Mouse (Mus musculus) B cell, adult 2 months (primary cell): ENCODE data around the gene Gm27021.

Experiments
- DNase-seq, 2 experiments: peaks; one replicate each; pipeline ENCODE4 v3.0.0; 2022

Gene Gm27021

GRCm38 (mm10) chr8:120667561-120668373 lies at the start of gene Gm27021, which contains the start of gene Cox4i1:
Gene Gm27021 (minus strand): TSS chr8:120668079.
Gene Cox4i1 (plus strand): TSS chr8:120668222.
- DNase-seq = peak; percentile 91 to 92

- no peak for DNase-seq
Observed at GRCm38 (mm10) chr8:120715996-120716680, 48.3 kb upstream of the Gm27021 start.

GRCm38 (mm10) chr8:120715200-120715599 lies 47.3 kb upstream of the Gm27021 start:
- DNase-seq = peak; percentile 36 to 43

- DNase-seq = no peak
Observed at GRCm38 (mm10) chr8:120709176-120709575, 41.3 kb upstream of the Gm27021 start.

- DNase-seq = no peak
Observed at GRCm38 (mm10) chr8:120706193-120706592, 38.3 kb upstream of the Gm27021 start.

GRCm38 (mm10) chr8:120705163-120705562 lies 37.3 kb upstream of the Gm27021 start:
- DNase-seq = no peak

- DNase-seq = no peak
Observed at GRCm38 (mm10) chr8:120704203-120704602, 36.3 kb upstream of the Gm27021 start.

GRCm38 (mm10) chr8:120701758-120702465 lies 34.0 kb upstream of the Gm27021 start:
- peak; percentile 91 to 93 for DNase-seq

- no peak for DNase-seq
Observed at GRCm38 (mm10) chr8:120700053-120700452, 32.2 kb upstream of the Gm27021 start.

GRCm38 (mm10) chr8:120699565-120699964 lies 31.7 kb upstream of the Gm27021 start:
- DNase-seq = no peak

- no peak for DNase-seq
Observed at GRCm38 (mm10) chr8:120699079-120699478, 31.2 kb upstream of the Gm27021 start.

- no peak for DNase-seq
Observed at GRCm38 (mm10) chr8:120698426-120698825, 30.5 kb upstream of the Gm27021 start.

GRCm38 (mm10) chr8:120697979-120698272 lies 30.0 kb upstream of the Gm27021 start:
- DNase-seq = peak; percentile 75 to 76

GRCm38 (mm10) chr8:120697154-120697978 lies 29.5 kb upstream of the Gm27021 start:
- DNase-seq = peak in 1 of 2 experiments; percentile 41

- no peak for DNase-seq
Observed at GRCm38 (mm10) chr8:120696401-120697153, 28.7 kb upstream of the Gm27021 start.

GRCm38 (mm10) chr8:120693861-120694493 lies 26.1 kb upstream of the Gm27021 start:
- peak; percentile 51 to 57 for DNase-seq

GRCm38 (mm10) chr8:120692934-120693333 lies 25.1 kb upstream of the Gm27021 start:
- DNase-seq = no peak

- no peak for DNase-seq
Observed at GRCm38 (mm10) chr8:120688511-120688910, 20.6 kb upstream of the Gm27021 start.

- no peak for DNase-seq
Observed at GRCm38 (mm10) chr8:120687786-120688185, 19.9 kb upstream of the Gm27021 start.

GRCm38 (mm10) chr8:120686576-120686975 lies 18.7 kb upstream of the Gm27021 start:
- no peak for DNase-seq

- DNase-seq = peak in 1 of 2 experiments; percentile 34
Observed at GRCm38 (mm10) chr8:120686051-120686450, 18.2 kb upstream of the Gm27021 start.
